Comparison of ENCODE assay signal across 25 mouse cellular contexts in genomic region chr2:180610283-180610682, GRCm38 (mm10). TPM values are rescaled to one million over a fixed set of nuclear protein-coding genes. Genes with fewer than 3 reads are reported as not detected.
DNase-seq lines count a peak whose midpoint lies in the region; ATAC-seq lines count a peak whose summit lies in the region.
"Had no signal": no experiment of that assay in that cellular context is flagged by ENCODE, and none has a peak within 500 bp of the region (broad histone marks: within the 10 kb centered on the region; RNA-seq: fewer than 3 reads in every experiment).

No protein-coding gene starts in this region.

- H3K27ac ChIP-seq in limb, embryonic 12.5 days, result peak overlapping the region; percentile 37
- no peak overlapping the region for H3K27ac ChIP-seq in limb, embryonic 10.5 days
- no peak overlapping the region for H3K27ac ChIP-seq in liver, embryonic 12.5 days
- H3K27ac ChIP-seq in stomach, embryonic 14.5 days (ENCODE audit: low read length), result no peak overlapping the region
- H3K27ac ChIP-seq: forebrain, embryonic 10.5 days; heart, embryonic 13.5 days; hindbrain, embryonic 13.5 days; midbrain, embryonic 12.5 days had no signal

- H3K9ac ChIP-seq in limb, embryonic 12.5 days (replicated peaks), result no peak overlapping the region
- no peak overlapping the region for H3K9ac ChIP-seq in liver, embryonic 12.5 days
- no peak overlapping the region for H3K9ac ChIP-seq in stomach, embryonic 14.5 days (replicated peaks; ENCODE audit: low read depth, low read length)
- H3K9ac ChIP-seq: forebrain, postnatal 0 days; heart, embryonic 13.5 days; hindbrain, embryonic 13.5 days; lung, embryonic 14.5 days; midbrain, embryonic 12.5 days had no signal

- WGBS in limb, embryonic 12.5 days, result 76% methylated on average over 4 of the region's 4 CpGs
- 83% methylated on average over 4 of the region's 4 CpGs for WGBS in limb, embryonic 10.5 days
- 34% methylated on average over 4 of the region's 4 CpGs for WGBS in liver, embryonic 12.5 days (ENCODE audit: insufficient replicate concordance)
- WGBS in stomach, embryonic 14.5 days, result 69% methylated on average over 4 of the region's 4 CpGs

- H3K4me3 ChIP-seq in limb, embryonic 12.5 days (replicated peaks), result no peak overlapping the region
- H3K4me3 ChIP-seq in limb, embryonic 10.5 days, result no peak overlapping the region
- H3K4me3 ChIP-seq in liver, embryonic 12.5 days, result no peak overlapping the region
- H3K4me3 ChIP-seq in stomach, embryonic 14.5 days (ENCODE audit: low read depth, low read length), result no peak overlapping the region
- H3K4me3 ChIP-seq: forebrain, embryonic 10.5 days; heart, embryonic 13.5 days; hindbrain, embryonic 13.5 days; midbrain, embryonic 12.5 days had no signal

- H3K36me3 ChIP-seq in limb, embryonic 12.5 days, result peaks cover 43% of the 10 kb centered on the region
- no peaks in the 10 kb centered on the region for H3K36me3 ChIP-seq in limb, embryonic 10.5 days
- no peaks in the 10 kb centered on the region for H3K36me3 ChIP-seq in liver, embryonic 12.5 days
- no peaks in the 10 kb centered on the region for H3K36me3 ChIP-seq in stomach, embryonic 14.5 days (ENCODE audit: control insufficient read depth, insufficient read depth, low read length)
- H3K36me3 ChIP-seq: forebrain, embryonic 10.5 days; heart, embryonic 13.5 days; midbrain, embryonic 12.5 days had no signal

- H3K4me1 ChIP-seq in limb, embryonic 12.5 days (replicated peaks), result peaks cover 17% of the 10 kb centered on the region
- H3K4me1 ChIP-seq in limb, embryonic 10.5 days, result no peaks in the 10 kb centered on the region
- H3K4me1 ChIP-seq in liver, embryonic 12.5 days, result no peaks in the 10 kb centered on the region
- no peaks in the 10 kb centered on the region for H3K4me1 ChIP-seq in stomach, embryonic 14.5 days (ENCODE audit: control insufficient read depth, insufficient read depth, low read length)
- H3K4me1 ChIP-seq: forebrain, embryonic 10.5 days; heart, embryonic 13.5 days; midbrain, embryonic 12.5 days had no signal

- ATAC-seq in limb, embryonic 12.5 days (ENCODE audit: insufficient number of reproducible peaks, insufficient read depth, low FRiP score, low TSS enrichment, low read depth), result no peak
- peak; percentile 71 for ATAC-seq in liver, embryonic 12.5 days
- ATAC-seq in stomach, embryonic 14.5 days (ENCODE audit: insufficient number of reproducible peaks, insufficient read depth, low FRiP score, low read depth), result peak; percentile 56; the same call in 1 of the 2 replicates
- ATAC-seq: forebrain, postnatal 0 days had no signal

- H3K9me3 ChIP-seq in limb, embryonic 12.5 days, result no peaks in the 10 kb centered on the region
- no peaks in the 10 kb centered on the region for H3K9me3 ChIP-seq in limb, embryonic 10.5 days (replicated peaks)
- no peaks in the 10 kb centered on the region for H3K9me3 ChIP-seq in liver, embryonic 12.5 days (replicated peaks)
- H3K9me3 ChIP-seq in stomach, embryonic 14.5 days (ENCODE audit: control insufficient read depth, low read depth, low read length), result no peaks in the 10 kb centered on the region
- H3K9me3 ChIP-seq: forebrain, embryonic 10.5 days; heart, embryonic 13.5 days; hindbrain, embryonic 13.5 days; midbrain, embryonic 12.5 days had no signal

- H3K27me3 ChIP-seq in limb, embryonic 12.5 days, result no peaks in the 10 kb centered on the region
- H3K27me3 ChIP-seq in limb, embryonic 10.5 days (ENCODE audit: low read depth, poor library complexity, severe bottlenecking), result no peaks in the 10 kb centered on the region
- H3K27me3 ChIP-seq in liver, embryonic 12.5 days (replicated peaks), result no peaks in the 10 kb centered on the region
- no peaks in the 10 kb centered on the region for H3K27me3 ChIP-seq in stomach, embryonic 14.5 days (ENCODE audit: control insufficient read depth, insufficient read depth, low read length)
- H3K27me3 ChIP-seq: hindbrain, embryonic 13.5 days; midbrain, embryonic 12.5 days had no signal

- no peak overlapping the region for H3K4me2 ChIP-seq in limb, embryonic 12.5 days
- no peak overlapping the region for H3K4me2 ChIP-seq in liver, embryonic 12.5 days
- H3K4me2 ChIP-seq in stomach, embryonic 14.5 days (replicated peaks; ENCODE audit: low read depth, low read length), result no peak overlapping the region
- H3K4me2 ChIP-seq: heart, embryonic 13.5 days; hindbrain, embryonic 13.5 days; lung, embryonic 14.5 days; midbrain, embryonic 12.5 days had no signal

- DNase-seq in limb, embryonic 10.5 days (ENCODE audit: low spot score), result no peak
- DNase-seq in gastrocnemius, postnatal 25 days, result no peak
- DNase-seq in adrenal gland, postnatal 36 days, result no peak
- no peak for DNase-seq in embryo, embryonic 9.5 days (ENCODE audit: extremely low spot score)
- DNase-seq: adrenal gland, postnatal 10 days; cerebellum, adult 2 months; cerebellum, postnatal 36 days; embryo, embryonic 11 days; forebrain, postnatal 0 days; gastrocnemius, postnatal 14 days; heart, adult 18-20 months; heart, postnatal 14 days; kidney, adult 9 months; kidney, postnatal 14 days; lung, embryonic 14.5 days; thymus, postnatal 14 days had no signal

RNA-seq across cellular contexts. Expression of gene Col9a3, which starts 12.7 kb away (rescaled TPM):
- 196 and 224 TPM in 2 replicates for polyA plus RNA-seq in limb, embryonic 12.5 days (2016; fragmentation: Nextera tagmentation; extraction: Ambion mirVana)
- 4.0 and 30.1 TPM in 2 replicates for polyA plus RNA-seq in limb, embryonic 10.5 days (2016; fragmentation: Nextera tagmentation; extraction: Ambion mirVana)
- polyA plus RNA-seq in liver, embryonic 12.5 days (2016; fragmentation: Nextera tagmentation; extraction: Ambion mirVana), result 2.4 and 2.9 TPM in 2 replicates
- polyA plus RNA-seq in stomach, embryonic 14.5 days (2014; fragmentation: Nextera tagmentation; extraction: Ambion mirVana), result 6.9 and 9.8 TPM in 2 replicates
- total RNA-seq in gastrocnemius, postnatal 25 days (2021), result under 1 TPM; 0.16 to 0.59 TPM
- under 1 TPM; 0.17 to 0.26 TPM for total RNA-seq in adrenal gland, postnatal 36 days (2021)

RNA-seq across cellular contexts. Expression of gene Ogfr, which starts 21.2 kb away (rescaled TPM):
- polyA plus RNA-seq in limb, embryonic 12.5 days (2016; fragmentation: Nextera tagmentation; extraction: Ambion mirVana), result 93.0 and 96.7 TPM in 2 replicates
- 107 and 112 TPM in 2 replicates for polyA plus RNA-seq in limb, embryonic 10.5 days (2016; fragmentation: Nextera tagmentation; extraction: Ambion mirVana)
- polyA plus RNA-seq in liver, embryonic 12.5 days (2016; fragmentation: Nextera tagmentation; extraction: Ambion mirVana), result 31.6 and 32.5 TPM in 2 replicates
- polyA plus RNA-seq in stomach, embryonic 14.5 days (2014; fragmentation: Nextera tagmentation; extraction: Ambion mirVana), result 61.3 and 61.4 TPM in 2 replicates
- 10 to 100 TPM; 20.0 to 23.6 TPM for total RNA-seq in gastrocnemius, postnatal 25 days (2021)
- total RNA-seq in adrenal gland, postnatal 36 days (2021), result 10 to 100 TPM; 43.5 to 45.4 TPM

RNA-seq across cellular contexts. Expression of gene Mrgbp, which starts 29.2 kb away (rescaled TPM):
- polyA plus RNA-seq in limb, embryonic 12.5 days (2016; fragmentation: Nextera tagmentation; extraction: Ambion mirVana), result 39.8 and 44.3 TPM in 2 replicates
- polyA plus RNA-seq in limb, embryonic 10.5 days (2016; fragmentation: Nextera tagmentation; extraction: Ambion mirVana), result 33.8 and 38.3 TPM in 2 replicates
- 15.2 and 15.6 TPM in 2 replicates for polyA plus RNA-seq in liver, embryonic 12.5 days (2016; fragmentation: Nextera tagmentation; extraction: Ambion mirVana)
- polyA plus RNA-seq in stomach, embryonic 14.5 days (2014; fragmentation: Nextera tagmentation; extraction: Ambion mirVana), result 28.9 and 31.1 TPM in 2 replicates
- total RNA-seq in gastrocnemius, postnatal 25 days (2021), result 1 to 10 TPM; 4.1 to 4.5 TPM
- 10 to 100 TPM; 16.6 to 17.5 TPM for total RNA-seq in adrenal gland, postnatal 36 days (2021)

RNA-seq across cellular contexts. Expression of gene Tcfl5, which starts 32.2 kb away (rescaled TPM):
- 0.30 and 0.47 TPM in 2 replicates for polyA plus RNA-seq in limb, embryonic 12.5 days (2016; fragmentation: Nextera tagmentation; extraction: Ambion mirVana)
- 0.16 and 0.19 TPM in 2 replicates for polyA plus RNA-seq in limb, embryonic 10.5 days (2016; fragmentation: Nextera tagmentation; extraction: Ambion mirVana)
- polyA plus RNA-seq in liver, embryonic 12.5 days (2016; fragmentation: Nextera tagmentation; extraction: Ambion mirVana), result 0.08 and 0.26 TPM in 2 replicates
- polyA plus RNA-seq in stomach, embryonic 14.5 days (2014; fragmentation: Nextera tagmentation; extraction: Ambion mirVana), result 0.13 and 0.14 TPM in 2 replicates
- total RNA-seq in gastrocnemius, postnatal 25 days (2021), result under 1 TPM in 1 of 2 experiments, not detected in 1; 0.18 TPM
- not detected for total RNA-seq in adrenal gland, postnatal 36 days (2021)
- total RNA-seq: heart, adult 18-20 months; megakaryocyte, adult 5-6 weeks; neutrophil, adult 5-6 weeks had no signal
- polyA plus RNA-seq: heart, embryonic 13.5 days had no signal
